Mouse (Mus musculus): ENCODE measurements around the gene Rcvrn. TPM values are rescaled to one million over a fixed set of nuclear protein-coding genes. Genes with fewer than 3 reads are reported as not detected.

Gene Rcvrn
- not detected in 2 replicates for polyA plus RNA-seq (2012; ENCODE audit: insufficient read depth, insufficient read length, missing spikeins)

- no peak within 1 kb of the TSS for H3K4me3 ChIP-seq (ENCODE audit: insufficient read depth, low read depth, low read length)
- H3K27ac ChIP-seq (replicated peaks; ENCODE audit: low read depth, low read length) = no peak within 1 kb of the TSS
- no peaks in the 10 kb centered on the region for H3K4me1 ChIP-seq (ENCODE audit: control insufficient read depth, insufficient read depth, insufficient read length, low read length)
Measured at GRCm38 (mm10) chr11:67694703-67695376, at the start of gene Rcvrn. Gene Rcvrn, plus strand, starts transcription at chr11:67695326.

- H3K4me1 ChIP-seq (ENCODE audit: control insufficient read depth, insufficient read depth, insufficient read length, low read length) = no peaks in the 10 kb centered on the region
- H3K27ac ChIP-seq (replicated peaks; ENCODE audit: low read depth, low read length) = no peak overlapping the region
- H3K4me3 ChIP-seq (ENCODE audit: insufficient read depth, low read depth, low read length) = no peak overlapping the region
Measured at GRCm38 (mm10) chr11:67647745-67648144, 47.4 kb upstream of the Rcvrn start.

- no peak overlapping the region for H3K27ac ChIP-seq (replicated peaks; ENCODE audit: low read depth, low read length)
- no peaks in the 10 kb centered on the region for H3K4me1 ChIP-seq (ENCODE audit: control insufficient read depth, insufficient read depth, insufficient read length, low read length)
- no peak overlapping the region for H3K4me3 ChIP-seq (ENCODE audit: insufficient read depth, low read depth, low read length)
Measured at GRCm38 (mm10) chr11:67648651-67649407, 46.3 kb upstream of the Rcvrn start.

- Histone ChIP-seq H3K27ac (replicated peaks; ENCODE audit: low read depth, low read length) (no peak overlapping the region), H3K4me1 (ENCODE audit: control insufficient read depth, insufficient read depth, insufficient read length, low read length) (no peaks in the 10 kb centered on the region), H3K4me3 (ENCODE audit: insufficient read depth, low read depth, low read length) (no peak overlapping the region)
Measured at GRCm38 (mm10) chr11:67649971-67650707, 45.0 kb upstream of the Rcvrn start.

GRCm38 (mm10) chr11:67651731-67652130 lies 43.4 kb upstream of the Rcvrn start:
- H3K4me1 ChIP-seq (ENCODE audit: control insufficient read depth, insufficient read depth, insufficient read length, low read length) = no peaks in the 10 kb centered on the region

GRCm38 (mm10) chr11:67652194-67652892 lies 42.8 kb upstream of the Rcvrn start:
- no peak overlapping the region for H3K4me3 ChIP-seq (ENCODE audit: insufficient read depth, low read depth, low read length)
- H3K4me1 ChIP-seq (ENCODE audit: control insufficient read depth, insufficient read depth, insufficient read length, low read length) = no peaks in the 10 kb centered on the region
- H3K27ac ChIP-seq (replicated peaks; ENCODE audit: low read depth, low read length) = no peak overlapping the region

More at GRCm38 (mm10) chr11:67651731-67652130, 43.4 kb upstream of the Rcvrn start:
- no peak overlapping the region for H3K27ac ChIP-seq (replicated peaks; ENCODE audit: low read depth, low read length)
- no peak overlapping the region for H3K4me3 ChIP-seq (ENCODE audit: insufficient read depth, low read depth, low read length)

- Histone ChIP-seq H3K27ac (replicated peaks; ENCODE audit: low read depth, low read length) (no peak overlapping the region), H3K4me1 (ENCODE audit: control insufficient read depth, insufficient read depth, insufficient read length, low read length) (no peaks in the 10 kb centered on the region), H3K4me3 (ENCODE audit: insufficient read depth, low read depth, low read length) (no peak overlapping the region)
Measured at GRCm38 (mm10) chr11:67652893-67653255, 42.3 kb upstream of the Rcvrn start.

- no peaks in the 10 kb centered on the region for H3K4me1 ChIP-seq (ENCODE audit: control insufficient read depth, insufficient read depth, insufficient read length, low read length)
- no peak overlapping the region for H3K27ac ChIP-seq (replicated peaks; ENCODE audit: low read depth, low read length)
- no peak overlapping the region for H3K4me3 ChIP-seq (ENCODE audit: insufficient read depth, low read depth, low read length)
Measured at GRCm38 (mm10) chr11:67653521-67654090, 41.5 kb upstream of the Rcvrn start.

GRCm38 (mm10) chr11:67654514-67654913 lies 40.6 kb upstream of the Rcvrn start:
- no peak overlapping the region for H3K4me3 ChIP-seq (ENCODE audit: insufficient read depth, low read depth, low read length)
- no peak overlapping the region for H3K27ac ChIP-seq (replicated peaks; ENCODE audit: low read depth, low read length)
- H3K4me1 ChIP-seq (ENCODE audit: control insufficient read depth, insufficient read depth, insufficient read length, low read length) = no peaks in the 10 kb centered on the region

GRCm38 (mm10) chr11:67655236-67655959 lies 39.7 kb upstream of the Rcvrn start:
- no peak overlapping the region for H3K27ac ChIP-seq (replicated peaks; ENCODE audit: low read depth, low read length)

GRCm38 (mm10) chr11:67656366-67656765 lies 38.8 kb upstream of the Rcvrn start:
- H3K27ac ChIP-seq (replicated peaks; ENCODE audit: low read depth, low read length) = no peak overlapping the region
- H3K4me1 ChIP-seq (ENCODE audit: control insufficient read depth, insufficient read depth, insufficient read length, low read length) = no peaks in the 10 kb centered on the region
- H3K4me3 ChIP-seq (ENCODE audit: insufficient read depth, low read depth, low read length) = no peak overlapping the region

More at GRCm38 (mm10) chr11:67655236-67655959, 39.7 kb upstream of the Rcvrn start:
- H3K4me3 ChIP-seq (ENCODE audit: insufficient read depth, low read depth, low read length) = no peak overlapping the region
- H3K4me1 ChIP-seq (ENCODE audit: control insufficient read depth, insufficient read depth, insufficient read length, low read length) = no peaks in the 10 kb centered on the region

- no peak overlapping the region for H3K4me3 ChIP-seq (ENCODE audit: insufficient read depth, low read depth, low read length)
- no peaks in the 10 kb centered on the region for H3K4me1 ChIP-seq (ENCODE audit: control insufficient read depth, insufficient read depth, insufficient read length, low read length)
- H3K27ac ChIP-seq (replicated peaks; ENCODE audit: low read depth, low read length) = no peak overlapping the region
Measured at GRCm38 (mm10) chr11:67656811-67657210, 38.3 kb upstream of the Rcvrn start.

GRCm38 (mm10) chr11:67657685-67658382 lies 37.3 kb upstream of the Rcvrn start:
- Histone ChIP-seq H3K4me1 (ENCODE audit: control insufficient read depth, insufficient read depth, insufficient read length, low read length) (no peaks in the 10 kb centered on the region), H3K4me3 (ENCODE audit: insufficient read depth, low read depth, low read length) (no peak overlapping the region), H3K27ac (replicated peaks; ENCODE audit: low read depth, low read length) (no peak overlapping the region)

- H3K4me1 ChIP-seq (ENCODE audit: control insufficient read depth, insufficient read depth, insufficient read length, low read length) = no peaks in the 10 kb centered on the region
- no peak overlapping the region for H3K4me3 ChIP-seq (ENCODE audit: insufficient read depth, low read depth, low read length)
- H3K27ac ChIP-seq (replicated peaks; ENCODE audit: low read depth, low read length) = no peak overlapping the region
Measured at GRCm38 (mm10) chr11:67661465-67661864, 33.7 kb upstream of the Rcvrn start.

All from brown adipose tissue, adult 24 weeks (tissue).